Mouse (Mus musculus): ENCODE measurements around the gene H3f3a.

H3f3a gene

GRCm38 (mm10) chr1:180762180-180762579 lies 51.6 kb downstream of the H3f3a start:
- no peak for DNase-seq (ENCODE audit: low read depth, low spot score)

DNA sequence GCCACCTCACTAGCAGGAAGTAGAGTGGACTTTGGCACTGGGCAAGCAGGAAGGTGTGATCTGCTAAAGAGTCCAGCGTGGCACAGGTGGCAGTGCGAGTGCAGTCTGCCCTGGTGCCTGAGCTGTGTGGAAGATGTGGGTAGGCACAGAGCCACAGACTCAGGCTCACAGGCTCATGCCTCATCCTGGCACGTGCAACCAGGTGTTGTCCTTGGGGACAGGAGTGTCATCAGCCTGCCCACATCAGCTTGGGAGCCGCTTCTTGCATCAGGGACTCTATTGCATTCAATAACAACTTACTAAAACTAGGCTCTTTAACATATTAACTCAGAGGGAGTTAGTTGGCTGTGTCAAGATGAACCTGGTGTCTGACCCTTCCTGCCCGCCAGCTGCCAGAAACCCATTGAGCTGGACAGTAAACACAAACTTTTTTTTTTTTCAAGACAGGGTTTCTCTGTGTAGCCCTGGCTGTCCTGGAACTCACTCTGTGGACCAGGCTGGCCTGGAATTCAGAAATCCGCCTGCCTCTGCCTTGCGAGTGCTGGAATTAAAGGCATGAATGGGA lies 55.7 kb downstream of the H3f3a start:
- DNase-seq (ENCODE audit: low read depth, low spot score): no peak

DNA sequence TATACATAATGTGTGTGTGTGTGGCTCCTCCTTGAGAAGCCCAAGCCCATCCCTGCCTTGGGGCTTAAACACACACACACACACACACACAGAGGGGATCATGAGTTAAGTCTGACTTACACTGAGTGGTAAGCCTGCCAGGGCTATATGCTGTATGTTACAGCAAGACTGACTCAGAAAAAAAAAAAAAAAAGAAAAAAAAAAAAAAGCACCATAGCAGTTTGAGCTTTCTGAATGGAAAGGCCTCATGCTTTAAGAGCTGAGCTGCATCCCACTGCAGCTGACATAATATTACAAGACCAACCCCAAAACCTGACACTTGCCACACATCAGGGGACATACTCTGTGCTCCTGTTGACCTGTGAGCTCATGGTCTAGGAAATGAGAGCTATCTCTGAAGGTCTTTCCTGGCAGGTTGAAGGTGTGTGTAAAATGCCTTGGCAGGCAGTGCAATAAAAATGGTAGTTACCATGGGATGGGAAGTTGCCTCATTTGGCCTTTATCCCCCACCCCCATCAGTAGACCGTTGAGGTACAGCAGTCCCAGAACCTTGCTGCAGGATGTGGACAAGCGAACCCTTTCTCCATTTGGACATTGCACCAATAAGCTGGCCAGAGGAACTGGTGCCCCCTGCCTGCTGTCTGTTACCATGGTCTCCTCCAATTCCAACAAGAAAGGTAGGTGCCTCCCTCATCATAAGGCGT lies 56.3 kb downstream of the H3f3a start:
- DNase-seq (ENCODE audit: low read depth, low spot score): no peak

GRCm38 (mm10) chr1:180756711-180757110 lies 57.0 kb downstream of the H3f3a start:
- no peak for DNase-seq (ENCODE audit: low read depth, low spot score)

- DNase-seq (ENCODE audit: low read depth, low spot score): no peak
These were observed 59.4 kb downstream of the H3f3a start for GRCm38 (mm10) chr1:180754376-180754775.

- no peak for DNase-seq (ENCODE audit: low read depth, low spot score)
These were observed 61.6 kb downstream of the H3f3a start for GRCm38 (mm10) chr1:180752115-180752514.

Data from retina, postnatal 7 days (tissue).